Mouse (Mus musculus) CH12.LX (cell line): Measurements from ENCODE around the gene Siglecg.

Source experiments
- BHLHE40 ChIP-seq: IDR thresholded peaks from 2 replicates; pipeline ENCODE4 v1.6.1; 2011; ENCODE audit warnings: mild to moderate bottlenecking, low read depth, low read length, improper control_type of control experiment
- CHD2 ChIP-seq: IDR thresholded peaks from 2 replicates; pipeline ENCODE4 v1.6.1; 2011; ENCODE audit warnings: low read length, improper control_type of control experiment
- CTCF ChIP-seq, 2 experiments: IDR thresholded peaks in 1 of 2; conservative IDR thresholded peaks in 1 of 2; 2 replicates each; pipeline ENCODE4 v1.5.1; 2011 to 2012; ENCODE audit warnings: low read depth in 2 of 2, low read length in 2 of 2, improper control_type of control experiment in 1 of 2, inconsistent platforms in 1 of 2, mild to moderate bottlenecking in 1 of 2, moderate library complexity in 1 of 2
- E2F4 ChIP-seq: IDR thresholded peaks from 2 replicates; pipeline ENCODE4 v1.6.1; 2011; ENCODE audit warnings: low read depth, low read length, improper control_type of control experiment; ENCODE audit not compliant: insufficient replicate concordance
- MAX ChIP-seq: IDR thresholded peaks from 2 replicates; pipeline ENCODE4 v1.6.1; 2011; ENCODE audit warnings: low read length, improper control_type of control experiment
- MXI1 ChIP-seq: IDR thresholded peaks from 2 replicates; pipeline ENCODE4 v1.6.1; 2011; ENCODE audit warnings: mild to moderate bottlenecking, low read depth, low read length, improper control_type of control experiment
- POLR2A ChIP-seq: IDR thresholded peaks from 2 replicates; pipeline ENCODE4 v1.6.1; 2011; ENCODE audit warnings: low read depth, mild to moderate bottlenecking, improper control_type of control experiment, low read length
- ZKSCAN1 ChIP-seq: IDR thresholded peaks from 2 replicates; pipeline ENCODE4 v1.6.1; 2012; ENCODE audit warnings: low read depth, inconsistent platforms, low read length, improper control_type of control experiment, borderline replicate concordance

DNA sequence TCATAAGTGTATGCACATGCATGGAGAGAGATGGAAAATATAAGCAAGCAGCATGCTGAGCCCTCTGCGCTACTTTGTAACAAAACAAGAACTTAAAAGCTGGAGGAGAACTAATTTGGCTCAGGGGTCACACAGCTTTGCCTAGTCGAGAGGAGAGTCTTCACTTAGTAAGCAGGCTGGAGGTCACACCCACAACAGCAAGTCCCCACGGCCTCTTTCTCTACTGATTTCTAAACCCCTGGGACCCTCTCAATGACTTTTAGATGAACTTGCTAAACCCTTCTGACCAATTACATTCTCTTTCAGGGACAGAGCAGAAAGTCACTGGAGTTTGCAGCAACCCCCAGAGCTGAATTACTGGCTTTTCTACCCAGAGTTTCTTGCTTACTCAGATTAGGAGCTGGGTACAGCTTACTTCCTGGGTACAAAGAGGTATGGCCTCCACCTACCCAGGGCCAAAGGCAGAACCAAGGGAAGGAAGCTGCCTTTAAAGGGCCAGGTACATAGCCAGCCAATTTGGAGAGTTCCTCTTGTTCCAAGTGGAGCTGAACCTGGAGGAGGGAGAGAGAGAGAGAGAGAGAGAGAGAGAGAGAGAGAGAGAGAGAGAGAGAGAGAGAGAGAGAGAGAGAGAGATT is 16.1 kb downstream of the Siglecg start:
- TF ChIP-seq CTCF (conservative IDR thresholded peaks at IDR 0.05 in 1 of 2, IDR thresholded peaks at IDR 0.05 in 1 of 2; ENCODE audit: low read depth in 2 of 2, low read length in 2 of 2): no peak
- TF ChIP-seq MAX: no peak
- TF ChIP-seq POLR2A: no peak
- TF ChIP-seq E2F4: no peak
- TF ChIP-seq BHLHE40: no peak
- TF ChIP-seq ZKSCAN1: no peak
- no peak for TF ChIP-seq CHD2
- TF ChIP-seq MXI1: no peak
